ENCODE assay signal across 30 mouse cellular contexts in genomic region chr2:153860315-153860714, GRCm38 (mm10). TPM values are rescaled to one million over a fixed set of nuclear protein-coding genes. Genes with fewer than 3 reads are reported as not detected.
"Had no signal": no experiment of that assay in that cellular context is flagged by ENCODE, and none has a peak within 500 bp of the region (broad histone marks: within the 10 kb centered on the region; RNA-seq: fewer than 3 reads in every experiment).

No protein-coding gene starts in this region.

- H3K4me3 ChIP-seq: embryonic facial prominence, embryonic 10.5 days; embryonic facial prominence, embryonic 12.5 days; embryonic facial prominence, embryonic 13.5 days; embryonic facial prominence, embryonic 15.5 days; erythroblast, embryonic 14.5 days; forebrain, embryonic 10.5 days; forebrain, embryonic 12.5 days; forebrain, embryonic 13.5 days; forebrain, embryonic 15.5 days; gastrocnemius, adult 2 months; heart, adult 2 months had no signal

- H3K4me1 ChIP-seq: embryonic facial prominence, embryonic 10.5 days; embryonic facial prominence, embryonic 12.5 days; forebrain, embryonic 10.5 days; forebrain, embryonic 12.5 days; forebrain, embryonic 13.5 days; forebrain, embryonic 15.5 days had no signal

- H3K9ac ChIP-seq: embryonic facial prominence, embryonic 12.5 days; embryonic facial prominence, embryonic 13.5 days; embryonic facial prominence, embryonic 15.5 days; forebrain, embryonic 12.5 days; forebrain, embryonic 13.5 days; forebrain, embryonic 15.5 days; forebrain, postnatal 0 days had no signal

- DNase-seq: embryo, embryonic 11 days; forebrain, postnatal 0 days; gastrocnemius, adult 2 months; gastrocnemius, postnatal 10 days; gastrocnemius, postnatal 14 days; gastrocnemius, postnatal 25 days; heart, adult 18-20 months; heart, adult 2 months had no signal

- ATAC-seq: forebrain, embryonic 13.5 days; forebrain, embryonic 14.5 days; forebrain, embryonic 15.5 days; forebrain, embryonic 16.5 days; forebrain, postnatal 0 days had no signal

- H3K4me2 ChIP-seq: embryonic facial prominence, embryonic 12.5 days; embryonic facial prominence, embryonic 13.5 days; embryonic facial prominence, embryonic 15.5 days; forebrain, embryonic 12.5 days; forebrain, embryonic 13.5 days; forebrain, embryonic 15.5 days had no signal

- H3K27me3 ChIP-seq: embryonic facial prominence, embryonic 12.5 days; embryonic facial prominence, embryonic 13.5 days; embryonic facial prominence, embryonic 15.5 days; forebrain, embryonic 13.5 days; forebrain, embryonic 15.5 days had no signal

- H3K9me3 ChIP-seq: embryonic facial prominence, embryonic 12.5 days; embryonic facial prominence, embryonic 13.5 days; embryonic facial prominence, embryonic 15.5 days; forebrain, embryonic 10.5 days; forebrain, embryonic 12.5 days; forebrain, embryonic 13.5 days; forebrain, embryonic 15.5 days had no signal

- H3K36me3 ChIP-seq: embryonic facial prominence, embryonic 10.5 days; embryonic facial prominence, embryonic 12.5 days; embryonic facial prominence, embryonic 13.5 days; embryonic facial prominence, embryonic 15.5 days; forebrain, embryonic 10.5 days; forebrain, embryonic 12.5 days; forebrain, embryonic 15.5 days had no signal

- H3K27ac ChIP-seq: embryonic facial prominence, embryonic 10.5 days; embryonic facial prominence, embryonic 12.5 days; embryonic facial prominence, embryonic 13.5 days; embryonic facial prominence, embryonic 15.5 days; forebrain, embryonic 10.5 days; forebrain, embryonic 12.5 days; forebrain, embryonic 13.5 days; forebrain, embryonic 15.5 days; gastrocnemius, adult 2 months; heart, adult 2 months had no signal

RNA-seq across cellular contexts. Expression of gene Sun5, which starts 10.6 kb away (rescaled TPM):
- total RNA-seq: common myeloid progenitor, adult 5-6 weeks; forebrain, postnatal 0 days; gastrocnemius, adult 18-20 months; gastrocnemius, adult 2 months; gastrocnemius, adult 8-10 months; gastrocnemius, postnatal 10 days; gastrocnemius, postnatal 14 days; gastrocnemius, postnatal 25 days; gastrocnemius, postnatal 4 days; granulocyte monocyte progenitor cell, adult 5-6 weeks; heart, adult 18-20 months; heart, adult 2 months had no signal
- polyA plus RNA-seq: cerebellum, adult 2 months; cortical plate, adult 2 months; embryonic facial prominence, embryonic 10.5 days; embryonic facial prominence, embryonic 11.5 days; embryonic facial prominence, embryonic 12.5 days; embryonic facial prominence, embryonic 13.5 days; embryonic facial prominence, embryonic 14.5 days; embryonic facial prominence, embryonic 15.5 days; erythroblast, embryonic 14.5 days; forebrain, embryonic 10.5 days; forebrain, embryonic 11.5 days; forebrain, embryonic 12.5 days; forebrain, embryonic 13.5 days; forebrain, embryonic 14.5 days; forebrain, embryonic 15.5 days; forebrain, embryonic 16.5 days; forebrain, postnatal 0 days; frontal cortex, adult 2 months; heart, adult 2 months had no signal

RNA-seq across cellular contexts. Expression of gene Bpifb2, which starts 14.5 kb away (rescaled TPM):
- total RNA-seq: common myeloid progenitor, adult 5-6 weeks; forebrain, postnatal 0 days; gastrocnemius, adult 18-20 months; gastrocnemius, adult 2 months; gastrocnemius, adult 8-10 months; gastrocnemius, postnatal 10 days; gastrocnemius, postnatal 14 days; gastrocnemius, postnatal 25 days; gastrocnemius, postnatal 4 days; granulocyte monocyte progenitor cell, adult 5-6 weeks; heart, adult 18-20 months; heart, adult 2 months had no signal
- polyA plus RNA-seq: cortical plate, adult 2 months; embryonic facial prominence, embryonic 10.5 days; embryonic facial prominence, embryonic 11.5 days; embryonic facial prominence, embryonic 12.5 days; embryonic facial prominence, embryonic 13.5 days; embryonic facial prominence, embryonic 14.5 days; embryonic facial prominence, embryonic 15.5 days; erythroblast, embryonic 14.5 days; forebrain, embryonic 10.5 days; forebrain, embryonic 11.5 days; forebrain, embryonic 12.5 days; forebrain, embryonic 13.5 days; forebrain, embryonic 14.5 days; forebrain, embryonic 15.5 days; forebrain, embryonic 16.5 days; forebrain, postnatal 0 days; heart, adult 2 months had no signal

RNA-seq across cellular contexts. Expression of gene Bpifb6, which starts 39.9 kb away (rescaled TPM):
- total RNA-seq: common myeloid progenitor, adult 5-6 weeks; forebrain, postnatal 0 days; gastrocnemius, adult 18-20 months; gastrocnemius, adult 2 months; gastrocnemius, adult 8-10 months; gastrocnemius, postnatal 10 days; gastrocnemius, postnatal 14 days; gastrocnemius, postnatal 25 days; gastrocnemius, postnatal 4 days; granulocyte monocyte progenitor cell, adult 5-6 weeks; heart, adult 18-20 months; heart, adult 2 months had no signal
- polyA plus RNA-seq: cortical plate, adult 2 months; embryonic facial prominence, embryonic 10.5 days; embryonic facial prominence, embryonic 11.5 days; embryonic facial prominence, embryonic 12.5 days; embryonic facial prominence, embryonic 13.5 days; embryonic facial prominence, embryonic 14.5 days; embryonic facial prominence, embryonic 15.5 days; erythroblast, embryonic 14.5 days; forebrain, embryonic 10.5 days; forebrain, embryonic 11.5 days; forebrain, embryonic 12.5 days; forebrain, embryonic 13.5 days; forebrain, embryonic 14.5 days; forebrain, embryonic 15.5 days; forebrain, embryonic 16.5 days; forebrain, postnatal 0 days; heart, adult 2 months had no signal

RNA-seq across cellular contexts. Expression of gene Bpifb3, which starts 57.7 kb away (rescaled TPM):
- total RNA-seq: common myeloid progenitor, adult 5-6 weeks; forebrain, postnatal 0 days; gastrocnemius, adult 18-20 months; gastrocnemius, adult 2 months; gastrocnemius, adult 8-10 months; gastrocnemius, postnatal 10 days; gastrocnemius, postnatal 14 days; gastrocnemius, postnatal 25 days; gastrocnemius, postnatal 4 days; heart, adult 18-20 months; heart, adult 2 months had no signal
- polyA plus RNA-seq: cerebellum, adult 2 months; cortical plate, adult 2 months; embryonic facial prominence, embryonic 10.5 days; embryonic facial prominence, embryonic 11.5 days; embryonic facial prominence, embryonic 12.5 days; embryonic facial prominence, embryonic 13.5 days; erythroblast, embryonic 14.5 days; forebrain, embryonic 10.5 days; forebrain, embryonic 11.5 days; forebrain, embryonic 12.5 days; forebrain, embryonic 13.5 days; forebrain, embryonic 14.5 days; forebrain, embryonic 15.5 days; forebrain, embryonic 16.5 days; forebrain, postnatal 0 days; heart, adult 2 months had no signal
